Mouse (Mus musculus) CH12.LX (cell line): ENCODE measurements at regions not wholly inside any gene's neighbourhood (a gene's known extent, or its start where the extent isn't known, plus 50 kb on each side); places are given as distances from the start of the nearest gene placed in this dataset.

ENCODE experiments used
- DNase-seq: peaks from one replicate; pipeline ENCODE4 v3.0.0-alpha.2; 2013; ENCODE audit errors: extremely low read depth
- H3K27ac ChIP-seq: 2 replicates; pipeline ENCODE4 v1.5.1; 2012; ENCODE audit warnings: low read depth, mild to moderate bottlenecking, control low read depth, moderate library complexity; ENCODE audit not compliant: insufficient read depth
- H3K27me3 ChIP-seq: replicated peaks from 2 replicates; pipeline ENCODE3; 2012; ENCODE audit warnings: inconsistent platforms
- H3K36me3 ChIP-seq, 2 experiments: replicated peaks in 1 of 2; 2 replicates each; pipeline versions ENCODE3 to v1.6.1; 2012; ENCODE audit warnings: inconsistent platforms in 1 of 2, low read length in 1 of 2, mild to moderate bottlenecking in 1 of 2, mixed read lengths in 1 of 2, moderate library complexity in 1 of 2; ENCODE audit not compliant: control insufficient read depth in 1 of 2, insufficient read depth in 1 of 2
- H3K4me1 ChIP-seq, 2 experiments: 2 replicates each; pipeline ENCODE4 v1.6.1; 2012; ENCODE audit warnings: inconsistent platforms in 1 of 2, moderate library complexity in 1 of 2; ENCODE audit not compliant: insufficient read depth in 2 of 2, control insufficient read depth in 1 of 2
- H3K4me2 ChIP-seq: 2 replicates; pipeline ENCODE4 v1.6.1; 2012; ENCODE audit warnings: low read depth, mild to moderate bottlenecking, control low read depth; ENCODE audit not compliant: poor library complexity, insufficient read depth, severe bottlenecking
- H3K4me3 ChIP-seq, 3 experiments: fragments of 150-350 bp in 1 of 3; sonication (generic) in 1 of 3; replicated peaks in 1 of 3; 2 replicates each; pipeline versions ENCODE3 to v1.5.1; 2011 to 2012; ENCODE audit warnings: low read depth in 2 of 3, low read length in 2 of 3, mild to moderate bottlenecking in 2 of 3, moderate library complexity in 2 of 3, control low read depth in 1 of 3, improper control_type of control experiment in 1 of 3, inconsistent platforms in 1 of 3, mixed read lengths in 1 of 3; ENCODE audit not compliant: poor library complexity in 1 of 3
- H3K79me2 ChIP-seq: replicated peaks from 2 replicates; pipeline ENCODE4 v1.6.1; 2012; ENCODE audit warnings: mild to moderate bottlenecking, moderate library complexity; ENCODE audit not compliant: control insufficient read depth, poor library complexity, insufficient read depth, severe bottlenecking; ENCODE audit errors: extremely low read depth
- H3K9ac ChIP-seq: 2 replicates; pipeline ENCODE4 v1.6.1; 2012; ENCODE audit warnings: low read depth, mild to moderate bottlenecking, control low read depth, moderate library complexity; ENCODE audit not compliant: insufficient read depth
- H3K9me3 ChIP-seq: replicated peaks from 2 replicates; pipeline ENCODE3; 2012; ENCODE audit warnings: low read length, inconsistent platforms, mixed read lengths
- CHD1 ChIP-seq: IDR thresholded peaks from 2 replicates; pipeline ENCODE4 v1.6.1; 2012; ENCODE audit warnings: low read depth, low read length, improper control_type of control experiment, inconsistent platforms
- CHD2 ChIP-seq: IDR thresholded peaks from 2 replicates; pipeline ENCODE4 v1.6.1; 2011; ENCODE audit warnings: low read length, improper control_type of control experiment
- E2F4 ChIP-seq: IDR thresholded peaks from 2 replicates; pipeline ENCODE4 v1.6.1; 2011; ENCODE audit warnings: low read depth, low read length, improper control_type of control experiment; ENCODE audit not compliant: insufficient replicate concordance
- ELF1 ChIP-seq: IDR thresholded peaks from 2 replicates; pipeline ENCODE4 v1.6.1; 2014; ENCODE audit warnings: low read depth, mild to moderate bottlenecking, inconsistent platforms, low read length, improper control_type of control experiment
- GABPA ChIP-seq: IDR thresholded peaks from 2 replicates; pipeline ENCODE4 v1.6.1; 2012; ENCODE audit warnings: low read depth, low read length, improper control_type of control experiment, inconsistent platforms; ENCODE audit not compliant: insufficient replicate concordance
- IRF4 ChIP-seq: IDR thresholded peaks from 2 replicates; pipeline ENCODE4 v1.6.1; 2014; ENCODE audit warnings: low read depth, mild to moderate bottlenecking, inconsistent platforms, low read length, improper control_type of control experiment
- JUN ChIP-seq: IDR thresholded peaks from 2 replicates; pipeline ENCODE4 v1.6.1; 2011; ENCODE audit warnings: low read depth, mild to moderate bottlenecking, low read length, improper control_type of control experiment, moderate library complexity; ENCODE audit not compliant: insufficient read depth
- JUND ChIP-seq: conservative IDR thresholded peaks from 2 replicates; pipeline ENCODE4 v1.6.1; 2011; ENCODE audit warnings: low read depth, low read length, improper control_type of control experiment
- KAT2A ChIP-seq: IDR thresholded peaks from 2 replicates; pipeline ENCODE4 v1.6.1; 2012; ENCODE audit warnings: low read length, improper control_type of control experiment, inconsistent platforms; ENCODE audit not compliant: insufficient replicate concordance
- MAFK ChIP-seq: IDR thresholded peaks from 2 replicates; pipeline ENCODE4 v1.6.1; 2011; ENCODE audit warnings: low read length, improper control_type of control experiment; ENCODE audit not compliant: insufficient replicate concordance
- MAX ChIP-seq: IDR thresholded peaks from 2 replicates; pipeline ENCODE4 v1.6.1; 2011; ENCODE audit warnings: low read length, improper control_type of control experiment
- MAZ ChIP-seq: IDR thresholded peaks from 2 replicates; pipeline ENCODE4 v1.6.1; 2012; ENCODE audit warnings: low read depth, mild to moderate bottlenecking, inconsistent platforms, low read length, improper control_type of control experiment, moderate library complexity
- NELFE ChIP-seq: IDR thresholded peaks from 2 replicates; pipeline ENCODE4 v1.6.1; 2011; ENCODE audit warnings: low read depth, low read length, improper control_type of control experiment
- NRF1 ChIP-seq: IDR thresholded peaks from 2 replicates; pipeline ENCODE4 v1.6.1; 2014; ENCODE audit warnings: low read depth, mild to moderate bottlenecking, inconsistent platforms, low read length, improper control_type of control experiment, moderate library complexity
- PAX5 ChIP-seq: IDR thresholded peaks from 2 replicates; pipeline ENCODE4 v1.6.1; 2012; ENCODE audit warnings: low read length, inconsistent platforms, mixed read lengths
- POLR2AphosphoS2 ChIP-seq: IDR thresholded peaks from 2 replicates; pipeline ENCODE4 v1.6.1; 2011; ENCODE audit warnings: low read depth, low read length, improper control_type of control experiment
- RAD21 ChIP-seq: IDR thresholded peaks from 2 replicates; pipeline ENCODE4 v1.6.1; 2011; ENCODE audit warnings: low read depth, mild to moderate bottlenecking, low read length, improper control_type of control experiment, moderate library complexity
- RCOR1 ChIP-seq: conservative IDR thresholded peaks from 2 replicates; pipeline ENCODE4 v1.6.1; 2012; ENCODE audit warnings: low read depth, mild to moderate bottlenecking, inconsistent platforms, low read length, improper control_type of control experiment
- SIN3A ChIP-seq: IDR thresholded peaks from 2 replicates; pipeline ENCODE4 v1.6.1; 2012; ENCODE audit warnings: low read length, improper control_type of control experiment, inconsistent platforms
- SMC3 ChIP-seq: IDR thresholded peaks from 2 replicates; pipeline ENCODE4 v1.6.1; 2011; ENCODE audit warnings: low read depth, low read length, improper control_type of control experiment
- TCF12 ChIP-seq: IDR thresholded peaks from 2 replicates; pipeline ENCODE4 v1.6.1; 2014; ENCODE audit warnings: low read depth, mild to moderate bottlenecking, inconsistent platforms, low read length, improper control_type of control experiment
- ZC3H11A ChIP-seq: IDR thresholded peaks from 2 replicates; pipeline ENCODE4 v1.6.1; 2012; ENCODE audit warnings: low read depth, mild to moderate bottlenecking, inconsistent platforms, low read length, improper control_type of control experiment
- ZKSCAN1 ChIP-seq: IDR thresholded peaks from 2 replicates; pipeline ENCODE4 v1.6.1; 2012; ENCODE audit warnings: low read depth, inconsistent platforms, low read length, improper control_type of control experiment, borderline replicate concordance
- ZNF384 ChIP-seq: IDR thresholded peaks from 2 replicates; pipeline ENCODE4 v1.6.1; 2012; ENCODE audit warnings: low read depth, low read length, improper control_type of control experiment, inconsistent platforms
- dilution Hi-C: fragments of 300-500 bp; cut with MboI; formaldehyde crosslinking; loops from 2 replicates; pipeline ENCODE4 v1.14.3; 2020; ENCODE audit warnings: low sequenced_read_pairs; ENCODE audit not compliant: extremely low pct_unique_long_range_greater_than_20kb, extremely low pct_ligation_motif_present
- in situ Hi-C: fragments of 300-500 bp; cut with MboI; formaldehyde crosslinking; loops from 3 replicates; pipeline ENCODE4 v1.14.3; 2019; ENCODE audit warnings: low sequenced_read_pairs, low pct_ligation_motif_present, low pct_unique_long_range_greater_than_20kb, mixed read lengths

GRCm38 (mm10) chr2:117950431-117951336 lies 161.0 kb upstream of the Thbs1 start:
- Histone ChIP-seq H3K4me1 (peaks cover 0 to 4% of the 10 kb centered on the region in 2 experiments; a peak in 2 of 4 replicates), H3K4me2 (no peak overlapping the region), H3K4me3 (no peak overlapping the region), H3K9me3 (no peaks in the 10 kb centered on the region), H3K79me2 (no peaks in the 10 kb centered on the region)
- dilution Hi-C loops = no loop called here
- TF ChIP-seq KAT2A (no peak), ZNF384 (no peak), MAFK (no peak)
- TF ChIP-seq, all 38 proteins: peak for 0
- no peak overlapping the region for H3K9ac ChIP-seq
- in situ Hi-C loops = no loop called here
- DNase-seq = no peak
- no peaks in the 10 kb centered on the region for H3K36me3 ChIP-seq
- no peaks in the 10 kb centered on the region for H3K27me3 ChIP-seq
- no peak overlapping the region for H3K27ac ChIP-seq

- no peak overlapping the region for H3K27ac ChIP-seq
- no peaks in the 10 kb centered on the region for H3K79me2 ChIP-seq
- H3K4me2 ChIP-seq = no peak overlapping the region
- H3K27me3 ChIP-seq = no peaks in the 10 kb centered on the region
- in situ Hi-C loops (no loop called here), dilution Hi-C loops (no loop called here)
- no peak overlapping the region for H3K4me3 ChIP-seq
- no peak for DNase-seq
- no peaks in the 10 kb centered on the region for H3K9me3 ChIP-seq
- no peaks in the 10 kb centered on the region for H3K36me3 ChIP-seq
- TF ChIP-seq IRF4 (no peak), CHD1 (no peak), JUND (no peak), GABPA (no peak), RCOR1 (no peak), E2F4 (no peak), JUN (no peak), POLR2AphosphoS2 (no peak)
- H3K4me1 ChIP-seq = peaks cover 0 to 4% of the 10 kb centered on the region in 2 experiments; a peak in 2 of 4 replicates
- H3K9ac ChIP-seq = no peak overlapping the region
These were observed 160.3 kb upstream of the Thbs1 start for GRCm38 (mm10) chr2:117951337-117951718.

- in situ Hi-C loops = no loop called here
- Histone ChIP-seq H3K4me2 (no peak overlapping the region), H3K9me3 (no peaks in the 10 kb centered on the region), H3K79me2 (no peaks in the 10 kb centered on the region), H3K27me3 (no peaks in the 10 kb centered on the region), H3K9ac (no peak overlapping the region)
- DNase-seq = no peak
- TF ChIP-seq TCF12 (no peak), ELF1 (no peak), POLR2AphosphoS2 (no peak), RAD21 (no peak), NELFE (no peak), ZKSCAN1 (no peak), E2F4 (no peak), ZC3H11A (no peak), MAZ (no peak), PAX5 (no peak), CHD2 (no peak), JUN (no peak), NRF1 (no peak), GABPA (no peak), SMC3 (no peak), MAX (no peak), SIN3A (no peak)
- TF ChIP-seq, all 38 proteins: peak for 0
- H3K4me1 ChIP-seq = peaks cover 3 to 19% of the 10 kb centered on the region in 2 experiments; a peak in 3 of 4 replicates
- no peaks in the 10 kb centered on the region for H3K36me3 ChIP-seq
- no peak overlapping the region for H3K4me3 ChIP-seq
- H3K27ac ChIP-seq = no peak overlapping the region
- dilution Hi-C loops = no loop called here
These were observed 152.9 kb upstream of the Thbs1 start for GRCm38 (mm10) chr2:117958737-117959136.
